Mouse (Mus musculus): ENCODE results near the gene Tarbp1. TPM values are rescaled to one million over a fixed set of nuclear protein-coding genes. Genes with fewer than 3 reads are reported as not detected.
A peak's percentile ranks its signal among the peaks of the same experiment; 100 is the strongest.

Tarbp1 gene
- 0.99 and 1.2 TPM in 2 replicates for polyA plus RNA-seq (2015; fragmentation: Nextera tagmentation; extraction: Ambion mirVana)

DNA sequence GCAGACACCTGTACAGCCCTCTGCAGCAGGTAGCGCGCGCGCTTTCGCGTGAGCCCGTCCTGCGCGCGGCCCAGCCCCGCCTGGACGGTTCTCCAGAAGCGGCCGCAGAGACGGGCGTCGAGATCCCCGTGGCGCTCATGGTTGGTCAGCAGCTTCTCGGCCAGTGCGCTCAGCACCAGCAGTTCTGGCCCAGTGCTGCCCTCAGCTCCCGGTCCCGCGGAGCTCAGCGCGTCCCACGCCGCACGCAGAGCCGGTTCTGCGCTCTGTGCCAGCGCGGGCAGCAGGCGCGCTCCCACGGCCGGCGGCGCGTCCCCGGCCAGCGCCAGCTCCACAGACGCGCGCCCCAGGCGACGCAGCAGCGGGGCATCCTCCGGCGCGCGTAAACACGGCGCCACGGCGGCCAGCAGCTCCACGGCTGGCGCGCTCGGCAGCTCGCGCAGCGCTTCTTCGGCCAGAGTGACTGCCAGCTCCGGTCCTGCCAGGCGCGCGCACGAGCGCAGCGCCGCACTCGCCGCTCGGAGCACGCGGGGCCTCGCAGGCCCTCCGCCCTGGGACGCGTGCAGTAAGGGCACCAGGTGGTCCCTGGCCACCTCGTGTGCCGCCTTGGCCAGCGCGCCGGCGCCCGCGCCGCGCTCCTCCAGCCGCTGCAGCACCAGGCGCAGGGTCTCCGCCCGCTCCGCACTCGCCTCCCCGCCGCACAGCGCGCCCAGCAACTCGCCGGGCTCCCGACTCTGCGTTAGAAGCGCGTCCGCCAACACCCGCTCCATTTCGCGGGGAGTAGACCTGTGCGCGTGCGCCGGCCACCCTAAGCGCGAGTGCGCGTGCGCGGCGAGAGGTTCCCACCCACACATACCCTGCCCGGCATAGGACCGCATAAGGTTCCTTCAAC lies at the start of gene Tarbp1:
Tarbp1 (minus strand) TSS at position 767 of the 889 bp plus-strand sequence.
- peak; percentile 88 for ATAC-seq
- Histone ChIP-seq H3K36me3 (ENCODE audit: control insufficient read depth, insufficient read depth) (peaks cover 13% of the 10 kb centered on the region; the same call in 1 of the 2 replicates), H3K9me3 (ENCODE audit: control insufficient read depth) (no peaks in the 10 kb centered on the region), H3K9ac (ENCODE audit: low read depth, low read length) (peak within 1 kb of the TSS; percentile 64), H3K4me3 (ENCODE audit: low read depth, low read length) (peak within 1 kb of the TSS; percentile 91), H3K4me2 (replicated peaks; ENCODE audit: low read depth) (peak within 1 kb of the TSS; percentile 94), H3K27ac (ENCODE audit: low read depth, low read length) (peak within 1 kb of the TSS; percentile 57), H3K4me1 (replicated peaks; ENCODE audit: control insufficient read depth, insufficient read depth, low read length) (no peaks in the 10 kb centered on the region; the same call in 1 of the 2 replicates), H3K27me3 (replicated peaks; ENCODE audit: control insufficient read depth, insufficient read depth, low read length) (no peaks in the 10 kb centered on the region)
- WGBS: under 1% methylated on average over 124 of the region's 124 CpGs
- TF ChIP-seq CTCF (IDR thresholded peaks at IDR 0.05; ENCODE audit: low read depth): no peak

DNA sequence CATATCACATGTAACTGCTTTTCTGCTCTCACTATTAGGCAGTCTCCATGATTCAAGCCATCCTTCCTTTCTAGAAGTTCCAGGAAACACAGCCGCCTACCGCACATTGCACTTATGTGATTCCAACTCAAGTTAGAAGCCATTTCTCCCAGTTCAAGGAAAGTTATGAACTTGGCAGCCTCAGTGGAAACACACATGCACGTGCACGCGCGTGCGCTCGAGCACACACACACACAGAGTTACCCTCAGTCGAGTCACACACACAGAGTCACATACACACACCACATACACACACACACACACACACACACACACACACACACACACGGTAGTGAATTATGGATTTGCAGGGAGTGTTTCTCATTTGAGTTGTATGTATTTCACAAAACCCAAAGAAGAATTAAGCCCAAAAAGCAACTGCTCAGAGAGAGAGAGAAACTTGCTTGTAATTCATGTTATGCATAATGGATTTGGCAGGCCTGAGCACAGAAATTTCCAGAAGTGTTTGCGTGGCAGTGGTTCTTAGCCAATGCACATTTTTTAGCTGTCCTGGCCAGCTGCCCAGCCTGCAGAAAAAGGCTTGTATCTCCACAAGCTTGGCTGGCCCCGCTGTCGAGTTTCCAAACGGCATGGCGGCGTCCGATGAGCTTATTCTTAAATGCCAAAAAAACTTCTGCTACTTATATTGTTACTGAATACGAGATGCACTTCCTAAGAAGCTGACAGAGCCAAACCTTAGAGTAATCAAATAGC lies 49.5 kb upstream of the Tarbp1 start:
- H3K36me3 ChIP-seq (ENCODE audit: control insufficient read depth, insufficient read depth): no peaks in the 10 kb centered on the region
- no peak for ATAC-seq

DNA sequence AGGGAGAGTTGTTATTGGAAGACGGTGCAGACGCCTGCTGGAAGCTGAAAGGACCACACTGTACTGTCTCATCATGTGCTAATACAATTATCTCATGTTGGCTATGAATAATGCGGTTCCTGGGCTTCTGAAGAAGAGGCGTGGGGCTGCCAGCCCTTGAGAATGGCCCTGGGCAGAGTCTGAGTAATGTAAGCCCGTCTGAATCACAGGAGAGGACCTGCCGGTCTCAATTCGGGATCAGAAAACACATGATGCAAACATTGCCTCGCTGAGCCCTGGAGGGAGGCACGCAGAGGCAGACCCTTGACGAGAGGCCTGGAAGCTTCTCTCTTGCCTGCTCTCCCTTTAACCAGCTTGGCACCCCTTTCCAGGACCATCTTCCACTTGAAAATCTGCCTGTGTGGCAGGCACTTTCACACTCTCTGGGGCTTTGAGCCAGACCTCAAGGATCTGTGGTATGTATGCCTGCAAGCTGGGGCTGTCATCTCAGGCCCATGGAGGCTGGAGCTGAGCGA lies 48.3 kb upstream of the Tarbp1 start:
- WGBS: 67% methylated on average over 11 of the region's 11 CpGs
- no peaks in the 10 kb centered on the region for H3K36me3 ChIP-seq (ENCODE audit: control insufficient read depth, insufficient read depth)
- H3K4me2 ChIP-seq (replicated peaks; ENCODE audit: low read depth): no peak overlapping the region; the same call in 1 of the 2 replicates
- peak; percentile 21; the same call in 1 of the 2 replicates for TF ChIP-seq CTCF (IDR thresholded peaks at IDR 0.05; ENCODE audit: low read depth)
- no peak overlapping the region for H3K9ac ChIP-seq (ENCODE audit: low read depth, low read length)
- H3K4me3 ChIP-seq (ENCODE audit: low read depth, low read length): no peak overlapping the region
- no peak for ATAC-seq
- H3K4me1 ChIP-seq (replicated peaks; ENCODE audit: control insufficient read depth, insufficient read depth, low read length): peaks cover 5% of the 10 kb centered on the region; the same call in 1 of the 2 replicates
- no peak overlapping the region for H3K27ac ChIP-seq (ENCODE audit: low read depth, low read length)
- no peaks in the 10 kb centered on the region for H3K9me3 ChIP-seq (ENCODE audit: control insufficient read depth)
- H3K27me3 ChIP-seq (replicated peaks; ENCODE audit: control insufficient read depth, insufficient read depth, low read length): no peaks in the 10 kb centered on the region

More for the DNA sequence above, 49.5 kb upstream of the Tarbp1 start:
- H3K27ac ChIP-seq (ENCODE audit: low read depth, low read length): peak overlapping the region; percentile 41; the same call in 1 of the 2 replicates
- H3K4me1 ChIP-seq (replicated peaks; ENCODE audit: control insufficient read depth, insufficient read depth, low read length): peaks cover 11% of the 10 kb centered on the region
- no peaks in the 10 kb centered on the region for H3K27me3 ChIP-seq (replicated peaks; ENCODE audit: control insufficient read depth, insufficient read depth, low read length)
- H3K9ac ChIP-seq (ENCODE audit: low read depth, low read length): no peak overlapping the region
- no peaks in the 10 kb centered on the region for H3K9me3 ChIP-seq (ENCODE audit: control insufficient read depth)
- no peak overlapping the region for H3K4me3 ChIP-seq (ENCODE audit: low read depth, low read length)
- no peak overlapping the region for H3K4me2 ChIP-seq (replicated peaks; ENCODE audit: low read depth)
- WGBS: 57% methylated on average over 18 of the region's 18 CpGs
- TF ChIP-seq CTCF (IDR thresholded peaks at IDR 0.05; ENCODE audit: low read depth): no peak

DNA sequence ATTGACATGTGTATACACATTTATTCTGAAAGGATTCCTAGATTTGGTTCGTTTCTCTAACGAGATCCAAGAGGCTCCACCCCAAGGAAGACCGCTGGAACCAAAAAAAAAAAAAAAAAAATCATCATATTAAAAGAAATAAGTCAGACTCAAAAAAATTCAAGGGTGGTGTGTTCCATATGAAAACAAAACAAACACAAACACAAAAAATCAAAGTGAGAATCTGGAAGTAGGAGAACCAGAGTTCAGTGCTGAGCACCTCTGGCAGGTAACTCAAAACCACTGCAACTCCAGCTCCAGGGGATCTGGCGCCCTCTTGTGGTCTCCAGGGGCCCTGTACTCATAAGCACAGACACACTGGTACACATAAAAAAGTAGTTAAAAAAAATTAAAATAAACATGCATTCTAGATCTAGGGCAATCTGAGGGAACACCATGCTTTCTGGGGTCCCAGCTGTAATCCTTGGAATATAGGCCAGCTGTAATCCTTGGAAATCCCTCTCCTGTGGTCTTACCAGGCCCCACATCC lies 44.6 kb upstream of the Tarbp1 start:
- 89% methylated on average over 4 of the region's 4 CpGs for WGBS
- Histone ChIP-seq H3K27me3 (replicated peaks; ENCODE audit: control insufficient read depth, insufficient read depth, low read length) (no peaks in the 10 kb centered on the region), H3K4me1 (replicated peaks; ENCODE audit: control insufficient read depth, insufficient read depth, low read length) (peaks cover 4% of the 10 kb centered on the region; the same call in 1 of the 2 replicates), H3K36me3 (ENCODE audit: control insufficient read depth, insufficient read depth) (no peaks in the 10 kb centered on the region), H3K27ac (ENCODE audit: low read depth, low read length) (no peak overlapping the region), H3K4me3 (ENCODE audit: low read depth, low read length) (no peak overlapping the region), H3K4me2 (replicated peaks; ENCODE audit: low read depth) (no peak overlapping the region), H3K9me3 (ENCODE audit: control insufficient read depth) (no peaks in the 10 kb centered on the region), H3K9ac (ENCODE audit: low read depth, low read length) (no peak overlapping the region)
- peak; percentile 36 for TF ChIP-seq CTCF (IDR thresholded peaks at IDR 0.05; ENCODE audit: low read depth)
- ATAC-seq: no peak

DNA sequence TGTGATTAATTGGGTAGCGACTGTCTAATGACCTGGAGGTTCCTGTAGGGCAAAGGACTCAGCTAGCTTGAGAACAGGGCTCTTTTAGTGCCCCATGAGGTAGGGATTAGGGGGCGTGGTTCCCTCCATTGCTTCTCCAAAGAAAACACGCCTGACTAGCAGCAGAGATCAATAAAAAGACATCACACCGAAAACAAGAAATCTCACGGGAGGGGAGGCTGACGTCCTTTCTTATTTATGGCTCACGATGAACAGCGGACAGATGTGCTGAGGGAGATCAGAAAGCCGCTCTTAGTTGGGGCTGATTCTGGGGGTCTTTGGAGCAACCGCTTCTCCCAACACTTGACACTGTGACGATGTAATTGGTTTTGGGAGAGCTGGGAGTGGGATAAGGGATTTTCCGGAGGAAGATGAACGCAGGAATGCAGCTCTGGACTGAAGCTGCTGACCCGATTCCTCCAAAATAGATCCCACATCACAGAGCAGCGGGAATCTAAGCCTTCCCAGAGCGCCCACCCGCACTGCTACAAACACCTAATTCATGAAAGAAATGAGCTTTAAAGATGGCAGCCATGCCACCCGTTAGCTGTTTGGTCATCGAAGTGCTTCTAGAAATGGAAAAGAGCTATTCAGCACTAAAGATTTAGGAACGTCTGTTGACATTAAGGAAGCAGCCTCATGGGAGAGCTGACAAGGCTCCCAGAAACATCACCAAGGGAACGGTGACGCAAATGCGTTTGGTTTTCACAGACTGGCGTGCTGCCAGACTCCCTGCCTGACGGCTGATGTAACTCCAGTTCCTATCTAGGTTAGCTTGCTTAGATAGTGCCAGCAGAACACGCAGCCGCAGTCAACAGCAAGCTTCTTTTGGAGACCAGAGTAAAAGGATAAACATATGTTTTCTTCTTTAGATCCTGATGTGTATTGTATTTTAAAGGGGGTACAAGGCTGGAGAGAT lies 42.0 kb upstream of the Tarbp1 start:
- no peak; the same call in 1 of the 2 replicates for TF ChIP-seq CTCF (IDR thresholded peaks at IDR 0.05; ENCODE audit: low read depth)
- no peaks in the 10 kb centered on the region for H3K9me3 ChIP-seq (ENCODE audit: control insufficient read depth)

More for the DNA sequence above, 42.0 kb upstream of the Tarbp1 start:
- peaks cover 9% of the 10 kb centered on the region; the same call in 1 of the 2 replicates for H3K4me1 ChIP-seq (replicated peaks; ENCODE audit: control insufficient read depth, insufficient read depth, low read length)
- WGBS: 9% methylated on average over 27 of the region's 27 CpGs
- peak; percentile 79 for ATAC-seq
- H3K4me2 ChIP-seq (replicated peaks; ENCODE audit: low read depth): peak overlapping the region; percentile 68
- H3K36me3 ChIP-seq (ENCODE audit: control insufficient read depth, insufficient read depth): no peaks in the 10 kb centered on the region
- no peaks in the 10 kb centered on the region for H3K27me3 ChIP-seq (replicated peaks; ENCODE audit: control insufficient read depth, insufficient read depth, low read length)
- H3K27ac ChIP-seq (ENCODE audit: low read depth, low read length): peak overlapping the region; percentile 64
- 0 out of 2 replicates have a peak overlapping the region, but pooled peaks have one; percentile 17 for H3K9ac ChIP-seq (ENCODE audit: low read depth, low read length)
- H3K4me3 ChIP-seq (ENCODE audit: low read depth, low read length): peak overlapping the region; percentile 30
